Mouse (Mus musculus) testis, adult 2 months (tissue): ENCODE data around the gene Cbx1. TPM values are rescaled to one million over a fixed set of nuclear protein-coding genes. Genes with fewer than 3 reads are reported as not detected.

Experiments used
- H3K27ac ChIP-seq: fragments of 200-500 bp; 2 replicates; pipeline ENCODE4 v1.5.1; 2012; ENCODE audit warnings: low read depth, low read length; ENCODE audit not compliant: control insufficient read depth, insufficient read depth
- H3K27me3 ChIP-seq: fragments of 200-500 bp; 2 replicates; pipeline ENCODE4 v1.6.1; 2012; ENCODE audit warnings: mild to moderate bottlenecking, low read length, moderate library complexity; ENCODE audit not compliant: control insufficient read depth, insufficient read depth
- H3K36me3 ChIP-seq: fragments of 200-500 bp; 2 replicates; pipeline ENCODE4 v1.6.1; 2012; ENCODE audit warnings: mild to moderate bottlenecking, low read length; ENCODE audit not compliant: control insufficient read depth, insufficient read depth
- H3K4me1 ChIP-seq: fragments of 200-500 bp; 2 replicates; pipeline ENCODE4 v1.6.1; 2012; ENCODE audit warnings: low read length; ENCODE audit not compliant: control insufficient read depth, insufficient read depth
- H3K4me3 ChIP-seq: fragments of 200-500 bp; 2 replicates; pipeline ENCODE4 v1.5.1; 2012; ENCODE audit warnings: low read depth, mild to moderate bottlenecking, low read length, moderate library complexity, mixed read lengths; ENCODE audit not compliant: control insufficient read depth
- POLR2A ChIP-seq: fragments of 200-500 bp; IDR thresholded peaks from 2 replicates; pipeline ENCODE4 v1.6.1; 2012; ENCODE audit warnings: low read depth, mild to moderate bottlenecking, inconsistent platforms, low read length, moderate library complexity; ENCODE audit not compliant: control insufficient read depth
- polyA plus RNA-seq: library from polyadenylated mRNA; depleted of rRNA; stranded (reverse); fragments of >200 nt; gene quantifications from 2 replicates; pipeline ENCODE4 v1.2.3, GENCODE M21; 2012; rRNA removed

Cbx1 gene
- polyA plus RNA-seq, 1 experiment: 16.6 TPM

DNA sequence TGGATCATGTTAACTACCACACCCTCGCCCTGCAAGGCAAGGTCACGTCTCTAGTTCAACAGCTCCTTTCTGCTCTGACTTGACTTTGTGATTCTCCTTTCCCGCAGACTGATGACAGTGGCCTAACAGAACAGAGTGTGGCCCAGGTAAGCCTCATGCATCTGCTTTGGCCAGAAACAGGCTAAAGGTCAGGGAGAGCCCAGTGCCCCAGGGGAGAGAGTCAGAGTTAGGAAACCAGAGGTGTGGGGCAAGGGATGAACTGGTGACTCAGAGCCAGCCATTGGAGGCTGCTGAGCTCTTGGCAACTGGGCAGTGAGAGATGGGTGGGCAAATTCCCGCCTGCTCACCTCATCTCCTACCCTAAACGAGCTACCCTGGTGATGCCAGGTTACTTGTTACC lies 68.5 kb downstream of the Cbx1 start:
- no peaks in the 10 kb centered on the region for H3K27me3 ChIP-seq
- H3K27ac ChIP-seq: no peak overlapping the region
- H3K4me3 ChIP-seq: no peak overlapping the region
- no peaks in the 10 kb centered on the region for H3K36me3 ChIP-seq
- TF ChIP-seq POLR2A: no peak
- H3K4me1 ChIP-seq: peaks cover 16% of the 10 kb centered on the region

Other genes starting within 250 kb of the Cbx1 start
- gene Snx11, start 11.6 kb upstream of the Cbx1 start, polyA plus RNA-seq: 15.2 and 16.8 TPM in 2 replicates
- 46.7 and 59.1 TPM in 2 replicates for gene Nfe2l1, start 40.8 kb downstream of the Cbx1 start, polyA plus RNA-seq
- gene Copz2, start 60.7 kb downstream of the Cbx1 start, polyA plus RNA-seq: 5.3 and 6.7 TPM in 2 replicates
- 75.0 and 77.8 TPM in 2 replicates for gene Cdk5rap3, start 127.4 kb downstream of the Cbx1 start, polyA plus RNA-seq
- gene Prr15l, start 139.0 kb downstream of the Cbx1 start, polyA plus RNA-seq: 2.1 and 4.0 TPM in 2 replicates
- gene Pnpo, start 154.9 kb downstream of the Cbx1 start, polyA plus RNA-seq: 3.8 and 5.4 TPM in 2 replicates
- 16.4 and 17.9 TPM in 2 replicates for gene Sp2, start 193.8 kb downstream of the Cbx1 start, polyA plus RNA-seq
- gene Sp6, start 224.3 kb downstream of the Cbx1 start, polyA plus RNA-seq: 0.22 and 0.32 TPM in 2 replicates
- 8.9 and 9.4 TPM in 2 replicates for gene Scrn2, start 240.8 kb downstream of the Cbx1 start, polyA plus RNA-seq